Mouse (Mus musculus) liver, adult 2 months (tissue): ENCODE measurements around the gene Fyb.

ENCODE experiments used
- CTCF ChIP-seq: fragments of 200-500 bp; IDR thresholded peaks from 2 replicates; pipeline ENCODE4 v1.5.1; 2011; ENCODE audit warnings: low read depth, low read length, control low read depth
- POLR2A ChIP-seq: fragments of 200-500 bp; IDR thresholded peaks from 2 replicates; pipeline ENCODE4 v1.6.1; 2011; ENCODE audit warnings: low read length, control low read depth; ENCODE audit not compliant: insufficient read depth; ENCODE audit errors: extremely low read depth

DNA sequence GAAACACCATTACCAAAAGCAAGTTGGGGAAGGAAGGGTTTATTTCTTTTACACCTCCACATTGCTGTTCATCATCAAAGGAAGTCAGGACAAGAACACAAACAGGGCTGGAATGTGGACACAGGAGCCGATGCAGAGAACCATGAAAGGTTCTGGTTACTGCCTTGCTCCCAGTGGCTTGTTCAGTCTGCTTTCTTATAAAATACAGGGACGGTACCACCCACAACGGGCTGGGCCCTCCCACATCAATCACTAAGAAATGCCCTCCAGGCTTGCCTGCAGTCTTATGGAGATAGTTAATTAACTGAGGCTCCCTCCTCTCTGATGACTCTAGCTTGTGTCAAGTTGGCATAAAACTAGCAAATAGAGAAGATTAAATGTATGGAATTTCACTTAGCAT lies 139.3 kb downstream of the Fyb start:
- TF ChIP-seq POLR2A (no peak), CTCF (no peak)
